Mouse (Mus musculus): ENCODE measurements at regions not wholly inside any gene's neighbourhood (a gene's known extent, or its start where the extent isn't known, plus 50 kb on each side); places are given as distances from the start of the nearest gene placed in this dataset.

DNA sequence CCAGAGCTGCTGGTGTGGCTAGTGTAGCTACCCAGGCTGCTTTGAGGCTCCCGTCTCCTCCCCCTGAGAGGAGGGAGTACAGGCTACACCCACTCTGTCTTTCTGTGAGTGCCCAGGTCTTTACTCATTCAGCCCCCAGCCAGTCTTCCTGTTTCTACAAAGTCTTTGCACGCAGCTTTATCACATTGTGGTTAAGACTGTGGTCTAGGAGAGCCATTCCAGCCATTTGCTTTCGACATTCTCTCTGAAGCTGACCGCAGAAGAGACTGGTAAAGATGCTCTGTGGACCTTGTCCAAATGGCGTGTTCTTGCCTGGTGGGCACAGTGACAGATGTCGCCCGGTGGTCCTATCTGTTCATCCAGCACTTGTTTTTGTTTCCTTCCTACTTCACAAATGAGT, 62.0 kb downstream of the Tpra1 start:
- no peaks in the 10 kb centered on the region for H3K9me3 ChIP-seq (ENCODE audit: control insufficient read depth, low read length)
- no peak overlapping the region for H3K27ac ChIP-seq (ENCODE audit: low read depth, low read length)
- no peak overlapping the region for H3K4me2 ChIP-seq (ENCODE audit: low read depth)
- H3K9ac ChIP-seq (ENCODE audit: low read length): no peak overlapping the region
- WGBS: 71% methylated on average over 7 of the region's 7 CpGs
- DNase-seq (ENCODE audit: low spot score) (no peak), ATAC-seq (ENCODE audit: insufficient read depth, low FRiP score, low TSS enrichment) (no peak)
- no peaks in the 10 kb centered on the region for H3K27me3 ChIP-seq (ENCODE audit: control insufficient read depth, insufficient read depth, low read length)
- no peaks in the 10 kb centered on the region for H3K36me3 ChIP-seq (ENCODE audit: control insufficient read depth, insufficient read depth, low read length)
- no peak overlapping the region for H3K4me3 ChIP-seq (ENCODE audit: low read depth, low read length)
- H3K4me1 ChIP-seq (ENCODE audit: control insufficient read depth, insufficient read depth, low read length): peaks cover 18% of the 10 kb centered on the region

DNA sequence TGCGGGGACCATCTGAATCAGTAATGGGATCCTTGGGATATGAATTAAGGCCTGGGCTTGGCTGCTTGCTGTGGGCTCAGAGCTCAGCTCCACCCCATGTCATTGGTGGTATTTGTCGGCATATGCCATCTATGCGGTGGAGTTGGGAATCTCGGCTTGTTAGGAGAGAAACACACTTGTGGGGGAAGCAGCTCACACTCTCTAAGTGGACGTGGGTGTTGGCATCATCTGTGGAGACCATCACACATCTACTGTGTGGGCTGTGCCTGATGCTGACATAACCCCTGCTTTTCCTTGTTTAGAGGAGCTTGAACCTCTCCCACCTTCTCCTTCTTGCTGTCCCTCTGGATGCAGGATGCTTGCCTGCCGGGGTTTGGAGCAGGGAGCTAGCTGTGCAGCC, 62.9 kb downstream of the Tpra1 start:
- no peak overlapping the region for H3K4me2 ChIP-seq (ENCODE audit: low read depth)
- no peaks in the 10 kb centered on the region for H3K36me3 ChIP-seq (ENCODE audit: control insufficient read depth, insufficient read depth, low read length)
- no peak overlapping the region for H3K27ac ChIP-seq (ENCODE audit: low read depth, low read length)
- H3K9me3 ChIP-seq (ENCODE audit: control insufficient read depth, low read length): no peaks in the 10 kb centered on the region
- ATAC-seq (ENCODE audit: insufficient read depth, low FRiP score, low TSS enrichment) (no peak), DNase-seq (ENCODE audit: low spot score) (no peak)
- H3K27me3 ChIP-seq (ENCODE audit: control insufficient read depth, insufficient read depth, low read length): no peaks in the 10 kb centered on the region
- H3K9ac ChIP-seq (ENCODE audit: low read length): no peak overlapping the region
- H3K4me3 ChIP-seq (ENCODE audit: low read depth, low read length): no peak overlapping the region
- WGBS: 88% methylated on average over 6 of the region's 6 CpGs
- peaks cover 14% of the 10 kb centered on the region for H3K4me1 ChIP-seq (ENCODE audit: control insufficient read depth, insufficient read depth, low read length)

DNA sequence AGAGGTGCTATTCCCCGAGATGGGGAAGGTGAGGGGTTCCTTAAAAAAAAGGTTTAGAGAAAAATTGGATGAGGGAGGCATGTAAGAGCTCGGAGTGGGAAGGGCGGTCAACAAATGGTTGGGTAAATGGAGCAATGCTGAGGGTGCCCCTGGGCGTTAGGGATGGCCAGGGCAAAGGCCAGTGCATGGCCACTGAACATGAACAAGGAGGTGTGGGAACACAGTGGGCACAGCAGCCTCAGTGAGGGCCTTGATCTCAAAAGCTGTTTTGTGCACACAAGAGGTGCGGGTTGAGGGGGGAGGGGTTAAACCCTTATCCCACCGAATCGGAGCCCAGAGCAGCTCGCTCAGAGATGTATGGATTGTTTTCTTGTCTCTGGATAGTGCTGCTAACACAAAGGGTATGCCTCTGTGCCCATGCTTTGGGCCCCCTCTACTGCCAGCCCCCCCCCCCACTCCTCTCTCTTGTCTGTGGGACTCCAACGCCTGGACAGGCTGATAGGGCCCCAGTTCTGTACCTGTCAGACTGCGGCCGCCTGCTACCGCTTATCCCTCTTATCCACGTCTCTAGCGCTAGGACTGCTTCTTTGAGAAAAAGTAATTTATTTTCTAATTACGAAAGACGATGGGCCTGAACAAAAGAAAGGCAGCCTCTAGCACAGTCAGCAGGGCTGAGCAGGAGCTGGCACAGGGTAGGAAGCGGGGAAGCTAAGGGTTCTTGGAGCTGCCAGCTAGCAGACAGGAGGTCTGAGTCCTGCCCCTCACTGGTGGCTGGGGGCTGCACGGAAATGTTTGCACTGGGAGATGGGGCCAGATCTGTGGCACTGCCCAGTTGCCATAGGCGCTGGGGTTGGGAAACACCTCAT, 63.5 kb downstream of the Tpra1 start:
- H3K4me2 ChIP-seq (ENCODE audit: low read depth): no peak overlapping the region
- 56% methylated on average over 19 of the region's 19 CpGs for WGBS
- no peaks in the 10 kb centered on the region for H3K27me3 ChIP-seq (ENCODE audit: control insufficient read depth, insufficient read depth, low read length)
- H3K36me3 ChIP-seq (ENCODE audit: control insufficient read depth, insufficient read depth, low read length): no peaks in the 10 kb centered on the region
- no peaks in the 10 kb centered on the region for H3K9me3 ChIP-seq (ENCODE audit: control insufficient read depth, low read length)
- 0 out of 2 replicates have a peak overlapping the region, but pooled peaks have one; percentile 23 for H3K27ac ChIP-seq (ENCODE audit: low read depth, low read length)
- H3K9ac ChIP-seq (ENCODE audit: low read length): peak overlapping the region; percentile 33; the same call in 1 of the 2 replicates
- DNase-seq (ENCODE audit: low spot score): no peak
- H3K4me1 ChIP-seq (ENCODE audit: control insufficient read depth, insufficient read depth, low read length): peaks cover 10% of the 10 kb centered on the region
- H3K4me3 ChIP-seq (ENCODE audit: low read depth, low read length): no peak overlapping the region
- ATAC-seq (ENCODE audit: insufficient read depth, low FRiP score, low TSS enrichment): peak; percentile 40; the same call in 1 of the 2 replicates

DNA sequence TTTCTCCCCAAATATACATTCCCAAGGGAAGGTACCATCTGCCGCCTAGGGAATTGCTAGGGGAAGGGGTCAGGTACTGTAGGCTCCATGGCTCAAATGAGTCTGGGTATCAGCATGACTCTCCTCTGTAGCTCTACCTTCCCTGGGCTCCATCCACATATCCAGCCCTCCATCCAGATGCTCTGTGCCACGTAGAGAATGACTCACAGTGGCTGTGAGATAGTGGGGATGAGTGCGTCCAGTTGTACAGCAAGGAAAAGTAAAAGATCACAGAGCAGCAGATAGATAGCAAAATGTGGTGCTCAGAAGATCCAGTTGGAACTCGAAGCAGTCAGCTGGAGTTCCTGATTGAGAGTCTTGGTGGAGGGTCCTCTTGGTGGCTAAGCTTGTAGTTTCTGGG, 64.5 kb downstream of the Tpra1 start:
- Histone ChIP-seq H3K36me3 (ENCODE audit: control insufficient read depth, insufficient read depth, low read length) (no peaks in the 10 kb centered on the region), H3K4me1 (ENCODE audit: control insufficient read depth, insufficient read depth, low read length) (peaks cover 16% of the 10 kb centered on the region), H3K9ac (ENCODE audit: low read length) (no peak overlapping the region), H3K9me3 (ENCODE audit: control insufficient read depth, low read length) (no peaks in the 10 kb centered on the region), H3K27me3 (ENCODE audit: control insufficient read depth, insufficient read depth, low read length) (no peaks in the 10 kb centered on the region), H3K27ac (ENCODE audit: low read depth, low read length) (no peak overlapping the region), H3K4me3 (ENCODE audit: low read depth, low read length) (no peak overlapping the region), H3K4me2 (ENCODE audit: low read depth) (no peak overlapping the region)
- WGBS: 81% methylated on average over 4 of the region's 4 CpGs
- no peak for ATAC-seq (ENCODE audit: insufficient read depth, low FRiP score, low TSS enrichment)
- DNase-seq (ENCODE audit: low spot score): no peak

GRCm38 (mm10) chr6:88968842-88969241, 66.8 kb downstream of the Tpra1 start:
- WGBS: 42% methylated on average over 4 of the region's 4 CpGs
- Histone ChIP-seq H3K4me2 (ENCODE audit: low read depth) (no peak overlapping the region), H3K27ac (ENCODE audit: low read depth, low read length) (no peak overlapping the region), H3K4me1 (ENCODE audit: control insufficient read depth, insufficient read depth, low read length) (peaks cover 28% of the 10 kb centered on the region), H3K9me3 (ENCODE audit: control insufficient read depth, low read length) (no peaks in the 10 kb centered on the region), H3K9ac (ENCODE audit: low read length) (no peak overlapping the region), H3K36me3 (ENCODE audit: control insufficient read depth, insufficient read depth, low read length) (no peaks in the 10 kb centered on the region), H3K27me3 (ENCODE audit: control insufficient read depth, insufficient read depth, low read length) (no peaks in the 10 kb centered on the region), H3K4me3 (ENCODE audit: low read depth, low read length) (no peak overlapping the region)
- ATAC-seq (ENCODE audit: insufficient read depth, low FRiP score, low TSS enrichment) (no peak), DNase-seq (ENCODE audit: low spot score) (no peak)

DNA sequence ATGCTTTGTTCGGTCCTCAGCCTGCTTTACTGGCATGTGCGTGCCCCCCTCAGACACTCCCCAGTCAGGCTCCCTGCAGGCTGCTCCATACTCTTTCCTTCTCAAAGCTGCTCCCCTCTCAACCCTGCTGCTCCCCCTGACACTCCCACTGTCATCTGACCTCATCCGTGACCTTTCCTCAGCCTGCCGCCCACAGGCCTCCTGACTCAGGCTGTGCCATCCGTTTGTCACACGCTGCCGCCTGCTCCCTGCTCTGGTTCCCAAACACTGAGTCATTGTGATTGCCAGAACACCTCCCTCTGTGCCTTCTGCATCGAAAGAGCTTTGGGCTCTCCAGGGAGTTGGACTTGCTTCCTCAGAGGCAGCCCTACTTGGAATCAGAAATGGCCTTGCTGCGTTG, 69.7 kb downstream of the Tpra1 start:
- Histone ChIP-seq H3K4me2 (ENCODE audit: low read depth) (no peak overlapping the region), H3K27me3 (ENCODE audit: control insufficient read depth, insufficient read depth, low read length) (no peaks in the 10 kb centered on the region), H3K9me3 (ENCODE audit: control insufficient read depth, low read length) (no peaks in the 10 kb centered on the region), H3K9ac (ENCODE audit: low read length) (no peak overlapping the region; the same call in 1 of the 2 replicates), H3K4me3 (ENCODE audit: low read depth, low read length) (no peak overlapping the region), H3K36me3 (ENCODE audit: control insufficient read depth, insufficient read depth, low read length) (no peaks in the 10 kb centered on the region), H3K4me1 (ENCODE audit: control insufficient read depth, insufficient read depth, low read length) (peaks cover 39% of the 10 kb centered on the region), H3K27ac (ENCODE audit: low read depth, low read length) (peak overlapping the region; percentile 54; the same call in 1 of the 2 replicates)
- WGBS: 9% methylated on average over 9 of the region's 9 CpGs
- DNase-seq (ENCODE audit: low spot score) (no peak), ATAC-seq (ENCODE audit: insufficient read depth, low FRiP score, low TSS enrichment) (no peak)

DNA sequence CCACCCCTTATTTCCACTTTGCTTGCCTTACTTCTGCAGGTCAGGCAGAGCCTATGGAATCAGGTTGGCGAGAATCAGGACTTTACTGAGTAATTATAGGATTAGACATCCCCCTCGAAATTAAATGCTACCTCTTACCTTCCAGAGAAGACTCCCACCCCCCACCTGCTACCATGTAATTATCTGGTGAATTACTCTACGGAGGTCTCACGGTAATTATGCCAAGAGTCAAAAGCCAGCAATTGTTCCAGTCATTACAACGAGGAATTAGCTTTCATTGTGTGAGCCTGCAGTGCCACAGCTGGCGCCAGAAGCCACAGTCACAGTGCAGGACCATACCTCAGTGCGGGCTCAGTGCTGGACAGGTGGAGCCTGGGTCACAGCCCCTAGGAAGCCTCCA, 72.4 kb downstream of the Tpra1 start:
- Histone ChIP-seq H3K9ac (ENCODE audit: low read length) (no peak overlapping the region), H3K4me1 (ENCODE audit: control insufficient read depth, insufficient read depth, low read length) (peaks cover 42% of the 10 kb centered on the region), H3K36me3 (ENCODE audit: control insufficient read depth, insufficient read depth, low read length) (no peaks in the 10 kb centered on the region), H3K9me3 (ENCODE audit: control insufficient read depth, low read length) (no peaks in the 10 kb centered on the region), H3K27me3 (ENCODE audit: control insufficient read depth, insufficient read depth, low read length) (no peaks in the 10 kb centered on the region), H3K4me2 (ENCODE audit: low read depth) (no peak overlapping the region), H3K27ac (ENCODE audit: low read depth, low read length) (peak overlapping the region; percentile 74), H3K4me3 (ENCODE audit: low read depth, low read length) (no peak overlapping the region)
- DNase-seq (ENCODE audit: low spot score): no peak
- 19% methylated on average over 7 of the region's 7 CpGs for WGBS
- ATAC-seq (ENCODE audit: insufficient read depth, low FRiP score, low TSS enrichment): no peak

DNA sequence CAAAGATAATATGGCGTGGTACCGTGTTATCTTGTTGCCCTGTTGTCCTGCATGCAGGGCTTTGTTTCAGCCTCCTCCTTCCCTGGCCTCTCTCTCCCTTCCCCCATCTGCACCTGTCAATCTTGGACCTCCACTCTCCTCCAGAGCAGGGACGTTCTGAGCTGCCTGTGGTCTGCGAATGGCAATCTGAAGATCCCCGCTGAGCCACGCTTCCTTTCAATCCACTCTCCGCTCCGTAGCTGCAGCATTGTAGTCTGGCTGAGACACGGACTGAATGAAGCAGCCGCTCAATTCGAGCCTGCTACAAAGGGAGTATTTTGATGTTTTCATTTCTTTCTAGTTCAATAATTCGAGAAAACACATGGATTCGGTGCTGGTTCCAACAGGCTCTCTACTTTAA, 74.5 kb downstream of the Tpra1 start:
- DNase-seq (ENCODE audit: low spot score): peak; percentile 55
- peak overlapping the region; percentile 35; the same call in 1 of the 2 replicates for H3K9ac ChIP-seq (ENCODE audit: low read length)
- 8% methylated on average over 13 of the region's 13 CpGs for WGBS

DNA sequence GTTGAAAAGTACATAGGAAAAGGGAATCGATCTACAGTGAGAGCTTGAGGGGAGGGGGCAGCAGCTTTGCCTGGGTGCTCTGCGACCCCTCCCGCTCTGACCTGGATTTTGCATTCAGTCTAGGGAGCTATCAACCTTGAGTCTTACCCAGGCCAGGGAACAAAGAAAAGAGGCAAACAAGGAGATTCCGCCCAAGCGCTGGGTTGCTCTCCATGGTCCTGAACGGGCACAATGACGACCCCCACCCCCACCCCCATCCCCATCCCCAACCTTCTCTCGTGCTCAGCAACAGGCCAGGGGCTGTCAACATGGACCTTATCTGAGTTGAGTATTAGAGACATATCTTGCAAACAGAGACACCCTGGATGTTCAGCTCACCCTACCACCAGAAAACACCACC, 74.9 kb downstream of the Tpra1 start:
- 4% methylated on average over 8 of the region's 8 CpGs for WGBS
- no peaks in the 10 kb centered on the region for H3K36me3 ChIP-seq (ENCODE audit: control insufficient read depth, insufficient read depth, low read length)
- no peaks in the 10 kb centered on the region for H3K27me3 ChIP-seq (ENCODE audit: control insufficient read depth, insufficient read depth, low read length)
- no peak overlapping the region for H3K27ac ChIP-seq (ENCODE audit: low read depth, low read length)
- no peak overlapping the region for H3K4me3 ChIP-seq (ENCODE audit: low read depth, low read length)
- DNase-seq (ENCODE audit: low spot score) (no peak), ATAC-seq (ENCODE audit: insufficient read depth, low FRiP score, low TSS enrichment) (no peak)
- H3K4me2 ChIP-seq (ENCODE audit: low read depth): peak overlapping the region; percentile 12; the same call in 1 of the 2 replicates
- H3K9me3 ChIP-seq (ENCODE audit: control insufficient read depth, low read length): no peaks in the 10 kb centered on the region
- H3K4me1 ChIP-seq (ENCODE audit: control insufficient read depth, insufficient read depth, low read length): peaks cover 37% of the 10 kb centered on the region
- H3K9ac ChIP-seq (ENCODE audit: low read length): peak overlapping the region; percentile 35; the same call in 1 of the 2 replicates

More for the DNA sequence above, 74.5 kb downstream of the Tpra1 start:
- Histone ChIP-seq H3K27me3 (ENCODE audit: control insufficient read depth, insufficient read depth, low read length) (no peaks in the 10 kb centered on the region), H3K9me3 (ENCODE audit: control insufficient read depth, low read length) (no peaks in the 10 kb centered on the region), H3K36me3 (ENCODE audit: control insufficient read depth, insufficient read depth, low read length) (no peaks in the 10 kb centered on the region), H3K4me3 (ENCODE audit: low read depth, low read length) (no peak overlapping the region), H3K27ac (ENCODE audit: low read depth, low read length) (no peak overlapping the region), H3K4me2 (ENCODE audit: low read depth) (peak overlapping the region; percentile 12; the same call in 1 of the 2 replicates), H3K4me1 (ENCODE audit: control insufficient read depth, insufficient read depth, low read length) (peaks cover 41% of the 10 kb centered on the region)
- ATAC-seq (ENCODE audit: insufficient read depth, low FRiP score, low TSS enrichment): no peak; the same call in 1 of the 2 replicates

Measured in neural tube, embryonic 11.5 days (tissue).